Mouse (Mus musculus): ENCODE measurements at regions not wholly inside any gene's neighbourhood (a gene's known extent, or its start where the extent isn't known, plus 50 kb on each side); places are given as distances from the start of the nearest gene placed in this dataset.

- no peak for DNase-seq
- intact Hi-C loops (cut with DNase I), result loop anchor here (5.0 to 10.0 kb wide), 2 partner anchors 1051 to 1634 kb away; no protein-coding TSS in a partner anchor
Observed at GRCm38 (mm10) chr19:13980988-13981630, 67.8 kb downstream of the Olfr1505 start.

GRCm38 (mm10) chr19:13982823-13983222 lies 69.5 kb downstream of the Olfr1505 start:
- no peak for DNase-seq
- intact Hi-C loops (cut with DNase I), result loop anchor here (5.0 to 10.0 kb wide), 2 partner anchors 1049 to 1632 kb away; no protein-coding TSS in a partner anchor

Data from gastrocnemius, postnatal 36 days (tissue).